Mouse (Mus musculus) hindlimb bud, embryonic 11.5 days (tissue): Measurements from ENCODE around the gene Slco2a1.

Source experiments
- DNase-seq: peaks from one replicate; pipeline ENCODE4 v3.0.0-alpha.2; 2012; ENCODE audit warnings: low read depth, low spot score; ENCODE audit errors: extremely low spot score

The Slco2a1 gene

DNA sequence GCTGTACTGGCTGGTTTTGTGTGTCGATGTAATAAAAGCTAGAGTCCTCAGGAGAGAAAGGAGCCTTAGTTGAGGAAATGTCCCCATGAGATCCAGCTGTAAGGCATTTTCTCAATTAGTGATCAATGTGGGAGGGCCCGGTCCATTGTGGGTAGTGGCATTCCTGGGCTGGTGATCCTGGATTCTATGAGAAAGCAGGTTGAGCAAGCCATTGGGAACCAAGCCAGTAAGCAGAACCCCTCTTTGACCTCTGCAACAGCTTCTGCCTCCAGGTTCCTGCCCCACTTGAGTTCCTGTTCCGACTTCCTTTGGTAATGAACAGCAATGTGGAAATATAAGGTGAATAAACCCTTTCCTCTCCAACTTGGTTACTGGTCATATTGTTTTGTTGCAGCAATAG is 6.1 kb upstream of the Slco2a1 start:
- DNase-seq: no peak

DNA sequence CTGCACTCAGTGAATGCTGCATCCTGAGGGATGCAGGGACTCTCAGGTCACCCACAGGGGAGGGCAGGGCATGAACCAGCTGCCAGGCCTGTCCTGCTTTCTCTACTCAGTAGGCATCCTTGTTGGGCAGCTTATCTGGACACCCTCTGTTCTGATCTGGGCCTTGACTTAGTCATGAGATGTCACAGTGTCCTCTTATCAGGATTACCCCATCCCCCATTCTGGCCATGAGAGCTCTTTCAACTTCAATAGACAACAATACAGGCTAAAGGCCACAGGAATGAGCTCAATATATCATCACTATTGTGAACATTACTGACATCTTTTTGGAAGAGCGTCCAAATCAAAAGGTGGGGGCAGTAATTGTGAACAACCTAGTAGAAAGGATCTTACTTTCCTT is 3.4 kb upstream of the Slco2a1 start:
- no peak for DNase-seq

DNA sequence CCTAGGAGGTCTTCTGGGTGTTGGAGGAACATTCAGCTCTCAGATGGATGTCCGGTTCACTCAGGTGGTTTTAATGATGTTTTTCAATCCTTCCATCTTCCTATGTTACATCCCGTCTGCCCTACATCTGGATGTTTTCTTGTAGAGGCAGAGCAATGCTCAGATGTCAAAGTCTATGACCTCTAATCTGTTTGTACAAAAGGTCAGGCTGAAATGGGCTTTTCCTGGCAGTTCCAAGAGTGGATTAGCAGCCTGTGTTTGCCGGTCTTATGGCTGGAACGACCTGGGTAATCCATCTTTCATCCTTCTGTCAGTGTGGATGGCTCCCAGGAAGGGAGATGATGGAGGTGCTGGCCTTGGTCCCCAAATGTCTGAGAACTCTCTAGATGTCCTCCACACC is 2.6 kb upstream of the Slco2a1 start:
- DNase-seq: no peak

DNA sequence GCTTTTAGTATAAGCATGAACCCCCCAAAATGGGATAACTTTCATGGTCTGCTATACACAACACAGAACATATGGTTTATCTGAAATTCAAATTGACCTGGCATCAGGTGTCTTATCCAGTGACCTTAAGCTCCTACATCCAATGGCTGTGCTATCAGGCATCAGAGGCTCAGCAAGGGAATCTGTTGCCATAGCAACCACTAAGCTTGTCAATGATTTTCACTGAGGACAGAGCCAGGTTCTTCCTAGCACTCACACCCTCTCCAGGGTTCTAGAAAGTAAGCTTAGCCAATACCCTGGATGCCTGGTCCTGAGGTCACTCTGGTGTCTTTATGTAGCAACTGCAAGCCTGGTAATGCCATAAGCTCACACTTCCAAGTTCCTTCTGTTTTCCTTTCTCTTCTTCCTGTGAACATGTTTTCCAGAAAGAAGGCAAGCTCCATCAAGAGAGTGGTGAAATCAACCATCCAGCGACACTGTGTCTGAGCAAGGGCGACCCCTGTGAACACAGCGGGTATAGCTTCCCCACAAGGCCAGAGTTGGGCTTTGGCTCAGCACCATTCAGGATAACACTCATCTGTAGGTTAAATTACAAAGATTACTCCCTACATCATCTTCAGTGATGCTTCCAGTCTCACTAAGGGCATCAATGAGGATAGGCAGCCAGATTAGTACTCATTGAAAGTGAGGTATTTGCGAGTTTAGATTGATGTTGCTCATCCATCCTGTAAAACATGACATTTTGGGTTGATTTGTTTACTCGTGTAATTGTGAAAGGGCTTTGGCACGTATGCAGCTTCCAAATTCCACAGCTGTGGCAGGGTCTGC is 2.0 kb downstream of the Slco2a1 start:
- no peak for DNase-seq

DNA sequence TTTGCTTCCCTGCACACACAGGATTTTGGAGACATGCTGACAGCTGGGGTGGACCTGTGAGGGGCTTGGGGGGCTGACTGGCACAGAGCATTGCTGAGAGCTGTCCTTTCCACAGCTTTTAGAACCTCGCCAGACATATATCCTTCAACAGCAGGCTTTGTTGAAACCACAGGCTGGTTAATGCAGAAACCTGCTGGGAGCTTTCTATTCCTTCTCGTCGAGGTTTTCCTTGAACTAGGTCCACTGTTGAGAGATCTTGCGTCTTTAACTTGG is 2.6 kb downstream of the Slco2a1 start:
- DNase-seq: no peak

DNA sequence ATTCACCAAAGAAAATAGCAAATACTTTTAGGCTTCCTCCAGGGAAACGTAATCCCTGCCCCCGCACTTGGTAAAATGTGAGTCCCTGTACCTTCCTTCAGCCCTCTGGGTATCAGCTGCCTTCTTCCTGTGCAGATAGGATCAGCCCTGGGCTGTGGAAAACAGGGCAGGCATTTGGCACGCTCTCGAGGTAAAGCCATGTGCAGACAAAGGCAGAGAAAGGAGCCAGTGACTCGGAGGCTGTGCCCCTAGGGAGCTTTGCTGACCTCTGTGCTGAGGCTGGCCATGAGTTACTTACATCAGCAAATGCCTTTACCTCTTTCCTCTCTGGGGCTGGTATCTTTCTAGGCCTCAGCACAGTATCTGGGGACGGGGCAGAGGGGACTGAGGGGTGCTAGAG is 4.4 kb downstream of the Slco2a1 start:
- no peak for DNase-seq

DNA sequence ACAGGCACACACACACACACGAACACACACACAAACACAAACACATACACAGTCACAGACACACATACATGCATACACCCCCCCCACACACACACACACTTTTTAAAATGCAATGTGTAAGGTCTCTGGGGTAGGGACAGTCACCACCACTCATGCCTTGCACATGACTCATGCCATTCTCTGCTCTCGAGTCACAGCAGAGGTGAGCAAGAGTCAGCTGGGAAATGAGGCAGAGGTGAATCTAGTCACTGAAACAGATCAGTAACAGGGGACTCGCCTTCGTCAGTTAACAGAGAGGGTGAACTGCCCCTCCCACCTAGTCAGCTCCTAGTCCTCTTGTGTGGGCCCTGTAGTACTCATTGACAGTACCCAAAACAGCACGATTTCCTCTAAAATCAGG is 5.3 kb downstream of the Slco2a1 start:
- no peak for DNase-seq

DNA sequence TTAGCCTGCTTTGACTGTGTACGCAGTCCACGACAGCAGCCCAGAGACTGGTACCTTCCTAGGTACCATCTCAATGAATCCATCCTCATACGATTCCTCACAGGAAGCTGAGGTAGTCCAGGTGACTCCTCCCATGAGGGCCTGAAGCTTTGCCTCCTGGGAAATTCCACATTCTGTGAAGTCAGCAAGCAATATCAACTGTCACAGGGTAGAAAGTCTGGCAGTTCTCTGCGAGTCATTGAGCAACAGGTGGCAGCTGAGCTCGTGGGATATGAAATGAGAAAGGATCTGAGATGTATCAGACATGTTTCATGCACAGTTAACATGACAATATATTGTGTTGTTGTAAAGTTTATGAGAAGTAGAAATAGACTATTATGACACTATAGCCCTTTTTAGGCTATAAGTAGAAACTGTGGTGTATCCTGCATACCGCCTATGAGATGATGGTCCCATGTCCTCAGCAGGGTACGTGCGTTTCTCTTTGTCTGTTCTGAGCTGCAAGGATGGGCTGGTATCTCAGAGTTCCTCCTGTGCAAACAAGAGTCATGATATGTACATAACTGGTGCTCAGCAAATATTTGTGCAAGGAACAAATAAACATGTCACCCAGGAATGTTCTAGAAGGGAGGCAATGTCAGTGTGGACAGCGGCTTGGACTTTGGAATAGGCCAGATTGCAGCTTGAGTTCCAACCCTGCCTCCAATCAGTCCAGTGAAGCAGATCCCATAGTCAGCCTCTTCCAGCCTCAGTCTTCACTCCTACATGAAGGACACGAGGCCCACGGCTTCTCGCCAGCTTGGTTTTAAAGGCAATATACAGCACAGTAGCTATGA is 7.5 kb downstream of the Slco2a1 start:
- DNase-seq: no peak

DNA sequence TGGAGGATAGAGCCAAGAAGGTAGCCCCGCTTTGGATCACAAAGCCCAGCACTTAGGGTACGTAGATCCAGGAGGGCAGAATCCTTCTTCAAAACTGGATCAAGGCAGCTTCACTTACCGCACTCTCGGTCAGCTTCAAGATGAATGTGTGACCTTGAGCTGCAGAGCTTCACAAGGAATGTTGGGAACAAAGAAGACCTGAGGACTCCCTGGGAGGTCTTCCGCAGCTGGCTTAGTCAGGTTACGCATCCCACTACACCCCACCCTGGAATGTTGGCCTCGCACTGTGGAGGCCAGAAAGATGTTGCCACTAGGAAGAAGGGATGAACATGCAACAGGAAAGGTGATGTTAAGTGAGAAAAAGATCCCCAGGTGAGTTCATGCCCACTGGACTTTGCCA is 11.9 kb downstream of the Slco2a1 start:
- DNase-seq: no peak

DNA sequence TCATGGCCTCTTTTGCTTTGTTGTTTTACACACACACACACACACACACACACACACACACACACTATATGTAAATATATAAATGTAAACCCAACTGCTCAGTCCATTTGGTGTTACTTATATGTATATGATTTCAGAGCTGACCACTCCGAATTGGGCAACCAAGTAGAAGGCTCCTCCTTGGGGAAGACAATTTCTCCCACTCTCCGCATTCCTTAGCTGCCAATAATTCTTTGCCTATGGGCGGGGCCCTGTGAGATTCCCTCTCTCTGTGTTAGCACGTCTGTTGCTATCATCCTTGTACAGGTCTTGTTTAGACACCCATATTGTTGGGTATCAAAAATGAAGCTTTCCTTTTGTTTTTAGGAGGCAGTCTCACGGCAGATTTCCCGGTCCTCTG is 15.8 kb downstream of the Slco2a1 start:
- no peak for DNase-seq

DNA sequence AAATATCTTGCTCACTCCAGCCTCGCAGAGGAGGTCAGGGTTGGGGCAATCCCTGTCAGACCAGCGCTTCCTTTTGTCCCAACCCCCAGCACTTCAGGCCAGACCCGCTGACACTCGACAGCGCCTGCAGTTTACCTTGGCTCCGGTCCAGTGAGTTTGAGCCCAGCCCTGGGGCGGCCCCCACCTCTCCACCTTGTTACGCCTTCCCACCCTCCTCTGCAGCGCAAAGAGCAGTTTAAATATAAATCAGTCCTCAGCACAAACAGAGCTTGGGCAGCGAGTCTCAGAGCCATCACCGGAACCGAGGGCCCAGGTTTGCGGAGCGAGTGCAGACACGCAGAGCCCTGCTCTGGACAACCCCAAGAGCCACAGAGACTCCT is 19.2 kb downstream of the Slco2a1 start:
- no peak for DNase-seq

DNA sequence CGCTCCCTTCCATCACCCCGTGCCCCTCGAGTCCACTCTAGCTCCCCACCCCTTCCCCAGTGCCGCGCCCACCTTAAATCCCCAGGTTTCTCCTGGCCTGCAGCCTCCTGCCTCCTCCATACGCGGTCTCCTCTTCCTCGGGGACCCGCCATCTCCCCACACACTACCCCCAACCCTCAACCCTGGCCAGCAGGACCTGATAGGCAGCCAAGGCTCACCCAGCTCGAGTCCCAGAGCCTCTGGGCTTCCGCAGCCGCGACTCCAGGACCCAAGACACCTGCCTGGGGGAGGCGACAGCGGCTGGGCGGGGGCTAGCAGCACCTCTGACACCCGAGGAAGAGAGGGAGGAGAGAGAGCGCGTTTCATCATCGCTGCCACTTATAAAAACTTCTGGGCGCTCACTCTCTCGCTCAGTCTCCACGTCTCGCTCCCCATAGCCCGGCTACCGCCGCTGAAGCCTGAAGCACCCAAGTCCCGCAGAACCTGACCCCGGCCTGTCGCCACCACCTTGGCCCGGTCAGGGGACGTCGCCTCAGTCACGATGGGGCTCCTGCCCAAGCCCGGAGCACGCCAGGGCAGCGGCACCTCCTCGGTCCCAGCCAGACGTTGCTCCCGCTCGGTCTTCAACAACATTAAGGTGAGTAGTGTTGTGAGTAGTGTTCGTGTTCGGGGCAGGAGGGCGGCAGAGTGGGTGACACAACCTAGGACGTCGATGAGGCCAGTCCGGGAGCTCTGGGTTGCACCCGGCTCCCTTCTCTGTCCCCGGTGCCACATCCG is 19.8 kb downstream of the Slco2a1 start:
- no peak for DNase-seq

DNA sequence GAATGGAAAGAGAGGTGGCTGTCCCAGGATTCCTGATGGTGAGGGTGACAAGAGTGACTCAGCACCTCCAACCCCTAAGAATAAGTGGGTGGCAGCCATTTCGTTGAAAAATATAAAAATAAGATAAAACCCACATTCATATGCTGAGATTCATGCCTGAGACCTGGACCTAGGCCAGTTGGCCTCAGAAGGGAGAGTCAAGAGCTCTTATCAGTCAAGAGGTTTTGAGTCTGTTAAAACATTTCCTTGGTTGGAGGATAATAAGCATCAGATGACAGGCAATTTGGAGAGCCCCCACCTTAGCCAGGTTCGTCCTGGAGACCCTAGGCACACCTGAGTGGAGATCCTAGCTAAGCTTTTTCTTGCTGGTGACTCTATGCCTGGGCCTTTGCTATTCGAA is 21.6 kb downstream of the Slco2a1 start:
- no peak for DNase-seq

DNA sequence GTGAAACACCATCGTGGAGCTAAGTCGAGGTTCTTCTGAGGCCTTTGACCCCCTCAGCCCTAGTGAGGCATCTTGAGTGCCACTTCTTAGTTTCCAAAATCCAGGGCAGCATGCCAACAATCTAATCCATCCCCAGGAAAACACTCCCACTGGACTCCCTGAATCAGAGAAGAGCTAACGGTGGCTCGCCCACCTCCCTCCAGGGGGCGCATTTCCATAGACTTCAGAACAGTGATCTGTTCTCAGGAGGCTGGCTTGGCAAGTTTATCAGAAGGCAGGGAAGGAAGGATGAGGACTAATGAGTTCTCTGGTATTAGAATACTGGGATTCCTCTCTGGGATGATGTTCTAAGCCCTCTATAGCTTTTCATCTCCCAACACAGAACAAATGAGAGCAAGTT is 24.9 kb downstream of the Slco2a1 start:
- DNase-seq: no peak

DNA sequence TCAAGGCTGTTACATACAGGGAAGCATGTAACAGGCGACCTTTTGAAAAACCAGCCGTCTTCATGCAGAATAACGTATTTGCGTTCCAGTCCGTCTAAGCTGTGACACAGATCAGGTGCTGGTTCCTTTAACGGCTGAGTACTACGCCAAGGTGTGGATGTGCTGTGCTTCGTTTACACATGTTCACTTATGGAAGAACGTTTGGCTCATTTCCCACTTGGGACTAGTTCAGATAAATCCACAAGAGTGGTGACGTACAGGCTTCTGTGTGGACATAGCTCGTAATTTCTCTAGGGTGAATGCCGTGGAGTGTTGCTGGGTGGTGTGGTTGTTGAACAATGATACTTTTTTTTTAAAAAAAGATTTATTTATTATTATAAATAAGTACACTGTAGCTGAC is 26.2 kb downstream of the Slco2a1 start:
- DNase-seq: no peak

DNA sequence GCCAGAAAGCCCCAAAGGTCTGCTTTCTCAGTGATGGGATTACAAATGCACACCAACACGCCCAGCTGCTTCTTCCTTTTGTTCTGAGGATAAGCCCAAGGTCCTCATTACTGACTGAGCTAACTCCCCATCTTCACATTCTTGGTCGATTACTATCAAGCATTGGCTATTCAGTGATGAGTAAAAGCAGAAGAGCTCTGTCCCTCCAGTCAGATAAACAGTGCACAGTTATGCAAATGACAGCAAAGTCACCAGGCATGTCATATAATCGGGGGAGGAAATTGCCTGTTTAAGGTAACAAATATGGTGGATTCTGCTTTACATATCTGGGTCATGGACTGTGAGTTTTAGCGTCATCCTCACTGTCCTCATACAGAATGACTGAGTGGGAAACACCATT is 35.6 kb downstream of the Slco2a1 start:
- no peak for DNase-seq

DNA sequence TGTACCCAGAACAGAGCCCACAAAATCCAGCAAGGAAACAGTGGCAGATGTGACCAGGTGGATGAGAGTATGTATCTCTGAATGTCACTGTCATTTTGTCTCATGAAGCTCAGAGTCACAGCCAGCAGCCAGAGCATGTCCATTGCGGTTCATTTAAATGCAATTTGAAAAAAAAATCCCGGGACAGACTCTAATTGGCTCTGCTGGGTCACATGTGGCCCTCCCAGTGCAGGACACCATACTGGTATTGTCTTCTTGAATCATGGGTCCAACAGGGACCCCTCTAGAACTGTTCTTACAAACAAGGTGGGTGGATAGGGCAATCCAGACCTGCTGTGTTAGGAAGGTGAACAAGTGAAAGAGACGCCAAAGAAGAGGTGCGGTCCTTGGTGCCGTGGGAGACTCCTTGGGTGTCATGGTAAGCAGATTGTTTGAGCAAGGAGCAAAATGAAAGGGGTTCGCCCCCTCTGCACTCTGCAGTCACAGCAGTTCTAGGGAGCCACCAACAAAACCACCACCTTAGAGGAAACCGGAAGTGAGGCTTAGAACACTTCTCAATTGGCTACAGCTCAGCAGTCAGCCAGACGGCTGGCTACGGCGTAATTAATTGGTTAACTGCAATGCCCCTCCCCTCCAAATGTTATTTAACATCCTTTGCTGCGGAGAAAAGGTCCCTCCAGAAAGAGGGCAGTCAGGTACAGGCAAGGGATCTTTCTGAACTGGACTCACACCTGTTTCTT is 38.8 kb downstream of the Slco2a1 start:
- no peak for DNase-seq

DNA sequence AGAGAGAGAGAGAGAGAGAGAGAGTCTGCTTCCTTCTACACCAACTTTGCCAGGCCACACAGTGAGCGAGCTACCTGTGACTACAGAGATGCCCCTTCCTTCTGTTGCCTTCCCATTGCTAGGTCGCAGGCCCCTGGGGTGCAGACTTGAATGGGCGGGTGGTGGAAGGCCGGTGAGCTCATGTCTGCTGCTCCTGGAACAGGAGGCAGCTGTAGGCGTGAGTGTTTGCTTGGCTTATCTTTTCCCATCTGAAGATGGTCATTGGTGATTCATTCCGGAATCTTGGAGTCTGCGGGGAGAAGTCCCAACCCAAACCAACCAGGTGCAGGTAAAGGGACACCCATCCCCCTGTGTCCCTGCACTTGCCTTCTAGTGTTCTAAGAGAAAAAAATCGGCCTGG is 40.5 kb downstream of the Slco2a1 start:
- DNase-seq: no peak

DNA sequence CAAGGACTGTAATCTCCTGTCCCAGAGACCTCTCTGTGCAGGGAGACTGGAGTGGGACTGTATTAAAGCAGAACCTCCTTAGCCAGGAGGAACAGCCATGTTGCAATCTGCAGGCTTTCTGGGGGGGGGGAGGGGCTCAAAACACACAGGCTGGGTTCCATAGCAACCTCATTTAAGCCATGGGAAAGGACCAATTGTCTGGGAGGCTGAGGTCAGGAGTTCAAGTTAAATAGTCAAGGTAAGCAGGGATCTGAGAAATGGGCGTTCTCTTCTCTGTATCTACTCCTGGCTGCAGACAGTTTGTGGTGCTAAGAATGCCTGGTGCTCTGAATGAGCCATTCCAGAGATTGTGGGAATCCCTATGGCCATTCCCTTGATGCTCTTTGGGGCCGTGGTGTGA is 41.5 kb downstream of the Slco2a1 start:
- DNase-seq: no peak

DNA sequence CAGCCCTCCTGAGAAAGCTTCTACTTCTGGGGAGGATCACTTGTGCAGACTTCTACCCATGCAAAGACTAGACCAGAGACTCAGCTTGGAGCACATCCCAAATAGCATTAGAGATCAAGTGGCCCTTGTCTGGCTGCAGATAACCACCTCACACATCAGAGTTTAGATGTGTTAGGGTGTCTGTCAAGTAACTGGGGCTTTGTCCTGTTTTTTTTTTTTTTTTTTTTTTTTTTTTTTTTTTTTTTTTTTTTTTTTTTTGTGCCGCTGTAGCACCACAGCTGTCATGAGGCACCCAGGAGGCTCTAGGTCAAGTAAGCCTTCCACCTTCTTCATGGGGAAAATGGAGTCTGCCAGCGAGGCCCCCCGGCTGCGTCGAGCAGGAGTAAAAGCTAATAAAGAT is 42.7 kb downstream of the Slco2a1 start:
- no peak for DNase-seq

DNA sequence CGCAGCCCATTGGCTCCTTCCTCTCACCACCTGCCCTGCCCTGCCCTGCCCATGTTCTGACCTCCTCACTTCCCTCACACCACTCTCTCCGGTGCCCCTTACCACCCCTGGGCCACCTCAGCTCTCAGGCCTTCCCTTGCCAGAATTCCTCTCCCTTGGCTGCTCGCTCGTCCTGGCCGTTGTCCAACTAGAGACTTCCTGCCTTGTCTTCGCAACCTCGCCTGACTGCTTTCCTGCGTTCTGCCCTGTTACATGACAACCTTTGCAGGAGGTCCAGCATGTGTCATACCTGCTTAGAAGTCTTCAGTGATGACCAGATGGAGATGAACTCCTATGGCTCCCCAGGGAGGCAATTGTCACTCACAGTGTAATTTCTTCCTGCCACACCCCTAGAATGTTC is 43.7 kb downstream of the Slco2a1 start:
- no peak for DNase-seq
